Mouse (Mus musculus) fat pad, adult 2 months (tissue): ENCODE data around the gene Josd1.

Source experiments
- DNase-seq: peaks from one replicate; pipeline ENCODE4 v3.0.0-alpha.2; 2011; ENCODE audit warnings: low read depth, low spot score; ENCODE audit errors: extremely low read depth

The Josd1 gene

GRCm38 (mm10) chr15:79658531-79659375, 29.0 kb downstream of the Josd1 start, which contains the start of the genes Fam227a and Cby1:
TSS of gene Fam227a (minus strand) at chr15:79658956.
TSS of gene Cby1 (plus strand) at chr15:79659199.
- DNase-seq, result no peak

- no peak for DNase-seq
Observed at GRCm38 (mm10) chr15:79657837-79658530, 29.7 kb downstream of the Josd1 start.

GRCm38 (mm10) chr15:79656451-79656850, 31.3 kb downstream of the Josd1 start:
- DNase-seq, result no peak

GRCm38 (mm10) chr15:79651481-79651880, 36.2 kb downstream of the Josd1 start:
- no peak for DNase-seq

GRCm38 (mm10) chr15:79650569-79650968, 37.1 kb downstream of the Josd1 start:
- DNase-seq, result no peak

GRCm38 (mm10) chr15:79648130-79648529, 39.6 kb downstream of the Josd1 start:
- no peak for DNase-seq

- no peak for DNase-seq
Observed at GRCm38 (mm10) chr15:79645483-79645882, 42.2 kb downstream of the Josd1 start.

- no peak for DNase-seq
Observed at GRCm38 (mm10) chr15:79641135-79641817, 46.4 kb downstream of the Josd1 start.

- DNase-seq, result no peak
Observed at GRCm38 (mm10) chr15:79630471-79630870, 57.2 kb downstream of the Josd1 start.
